Mouse (Mus musculus): Measurements from ENCODE around the gene Phf13. TPM values are rescaled to one million over a fixed set of nuclear protein-coding genes. Genes with fewer than 3 reads are reported as not detected.

Gene Phf13
- polyA plus RNA-seq, 1 experiment, result 5.5 TPM

GRCm38 (mm10) chr4:151992091-151992490 is 4.0 kb downstream of the Phf13 start:
- TF ChIP-seq POLR2A (IDR thresholded peaks at IDR 0.05; ENCODE audit: low read depth, low read length) (no peak), CTCF (conservative IDR thresholded peaks at IDR 0.05; ENCODE audit: insufficient read depth, insufficient read length, low read depth, low read length) (no peak)
- Histone ChIP-seq H3K4me1 (ENCODE audit: control insufficient read depth, insufficient read depth, low read length) (peaks cover 13% of the 10 kb centered on the region; the same call in 1 of the 2 replicates), H3K36me3 (ENCODE audit: control insufficient read depth, insufficient read depth, low read length) (no peaks in the 10 kb centered on the region), H3K27me3 (replicated peaks; ENCODE audit: control insufficient read depth, insufficient read depth, low read length) (no peaks in the 10 kb centered on the region; the same call in 1 of the 2 replicates), H3K4me3 (ENCODE audit: insufficient read depth, low read depth, low read length) (no peak overlapping the region), H3K27ac (ENCODE audit: insufficient read depth, low read depth, low read length) (no peak overlapping the region)
- DNase-seq, result no peak
- 89% methylated on average over 9 of the region's 9 CpGs for WGBS

- H3K4me3 ChIP-seq (ENCODE audit: insufficient read depth, low read depth, low read length), result peak overlapping the region; percentile 93; the same call in 1 of the 2 replicates
- no peaks in the 10 kb centered on the region for H3K27me3 ChIP-seq (replicated peaks; ENCODE audit: control insufficient read depth, insufficient read depth, low read length)
- WGBS, result 40% methylated on average over 6 of the region's 6 CpGs
- peaks cover 15% of the 10 kb centered on the region; the same call in 1 of the 2 replicates for H3K4me1 ChIP-seq (ENCODE audit: control insufficient read depth, insufficient read depth, low read length)
- no peaks in the 10 kb centered on the region for H3K36me3 ChIP-seq (ENCODE audit: control insufficient read depth, insufficient read depth, low read length)
- TF ChIP-seq POLR2A (IDR thresholded peaks at IDR 0.05; ENCODE audit: low read depth, low read length), result no peak
- DNase-seq, result no peak
- H3K27ac ChIP-seq (ENCODE audit: insufficient read depth, low read depth, low read length), result 0 out of 2 replicates have a peak overlapping the region, but pooled peaks have one; percentile 0
These were observed 7.0 kb downstream of the Phf13 start for GRCm38 (mm10) chr4:151989110-151989488.

- Histone ChIP-seq H3K36me3 (ENCODE audit: control insufficient read depth, insufficient read depth, low read length) (no peaks in the 10 kb centered on the region), H3K4me1 (ENCODE audit: control insufficient read depth, insufficient read depth, low read length) (peaks cover 15% of the 10 kb centered on the region; the same call in 1 of the 2 replicates), H3K27ac (ENCODE audit: insufficient read depth, low read depth, low read length) (peak within 1 kb of the TSS; percentile 67), H3K27me3 (replicated peaks; ENCODE audit: control insufficient read depth, insufficient read depth, low read length) (no peaks in the 10 kb centered on the region), H3K4me3 (ENCODE audit: insufficient read depth, low read depth, low read length) (peak within 1 kb of the TSS; percentile 93)
- TF ChIP-seq CTCF (conservative IDR thresholded peaks at IDR 0.05; ENCODE audit: insufficient read depth, insufficient read length, low read depth, low read length), result no peak
- TF ChIP-seq POLR2A (IDR thresholded peaks at IDR 0.05; ENCODE audit: low read depth, low read length), result no peak
- 1% methylated on average over 54 of the region's 54 CpGs for WGBS
- peak; percentile 89 for DNase-seq
These were observed 7.5 kb downstream of the Phf13 start, which contains the start of gene Thap3 for GRCm38 (mm10) chr4:151988342-151989109. Thap3 (minus strand) TSS chr4:151988997.

GRCm38 (mm10) chr4:151988014-151988341 is 8.1 kb downstream of the Phf13 start:
- no peaks in the 10 kb centered on the region for H3K27me3 ChIP-seq (replicated peaks; ENCODE audit: control insufficient read depth, insufficient read depth, low read length)
- H3K27ac ChIP-seq (ENCODE audit: insufficient read depth, low read depth, low read length), result no peak overlapping the region
- H3K36me3 ChIP-seq (ENCODE audit: control insufficient read depth, insufficient read depth, low read length), result no peaks in the 10 kb centered on the region
- H3K4me1 ChIP-seq (ENCODE audit: control insufficient read depth, insufficient read depth, low read length), result peaks cover 15% of the 10 kb centered on the region; the same call in 1 of the 2 replicates
- DNase-seq, result no peak
- peak overlapping the region; percentile 93 for H3K4me3 ChIP-seq (ENCODE audit: insufficient read depth, low read depth, low read length)
- no peak for TF ChIP-seq CTCF (conservative IDR thresholded peaks at IDR 0.05; ENCODE audit: insufficient read depth, insufficient read length, low read depth, low read length)
- no peak for TF ChIP-seq POLR2A (IDR thresholded peaks at IDR 0.05; ENCODE audit: low read depth, low read length)
- WGBS, result 23% methylated on average over 10 of the region's 10 CpGs

GRCm38 (mm10) chr4:151986650-151987049 is 9.4 kb downstream of the Phf13 start:
- H3K4me3 ChIP-seq (ENCODE audit: insufficient read depth, low read depth, low read length), result no peak overlapping the region

GRCm38 (mm10) chr4:151985886-151986285 is 10.2 kb downstream of the Phf13 start:
- Histone ChIP-seq H3K27me3 (replicated peaks; ENCODE audit: control insufficient read depth, insufficient read depth, low read length) (no peaks in the 10 kb centered on the region), H3K4me1 (ENCODE audit: control insufficient read depth, insufficient read depth, low read length) (peaks cover 15% of the 10 kb centered on the region; the same call in 1 of the 2 replicates), H3K4me3 (ENCODE audit: insufficient read depth, low read depth, low read length) (no peak overlapping the region), H3K36me3 (ENCODE audit: control insufficient read depth, insufficient read depth, low read length) (no peaks in the 10 kb centered on the region), H3K27ac (ENCODE audit: insufficient read depth, low read depth, low read length) (no peak overlapping the region)
- WGBS, result 42% methylated on average over 10 of the region's 10 CpGs
- peak; percentile 43 for DNase-seq
- TF ChIP-seq CTCF (conservative IDR thresholded peaks at IDR 0.05; ENCODE audit: insufficient read depth, insufficient read length, low read depth, low read length) (no peak; the same call in 1 of the 2 replicates), POLR2A (IDR thresholded peaks at IDR 0.05; ENCODE audit: low read depth, low read length) (no peak)

More at GRCm38 (mm10) chr4:151986650-151987049, 9.4 kb downstream of the Phf13 start:
- peaks cover 15% of the 10 kb centered on the region; the same call in 1 of the 2 replicates for H3K4me1 ChIP-seq (ENCODE audit: control insufficient read depth, insufficient read depth, low read length)
- H3K27ac ChIP-seq (ENCODE audit: insufficient read depth, low read depth, low read length), result no peak overlapping the region
- 62% methylated on average over 8 of the region's 8 CpGs for WGBS
- no peaks in the 10 kb centered on the region for H3K36me3 ChIP-seq (ENCODE audit: control insufficient read depth, insufficient read depth, low read length)
- TF ChIP-seq POLR2A (IDR thresholded peaks at IDR 0.05; ENCODE audit: low read depth, low read length) (no peak), CTCF (conservative IDR thresholded peaks at IDR 0.05; ENCODE audit: insufficient read depth, insufficient read length, low read depth, low read length) (no peak)
- H3K27me3 ChIP-seq (replicated peaks; ENCODE audit: control insufficient read depth, insufficient read depth, low read length), result no peaks in the 10 kb centered on the region
- DNase-seq, result no peak

GRCm38 (mm10) chr4:151983560-151983959 is 12.5 kb downstream of the Phf13 start:
- Histone ChIP-seq H3K36me3 (ENCODE audit: control insufficient read depth, insufficient read depth, low read length) (no peaks in the 10 kb centered on the region), H3K27ac (ENCODE audit: insufficient read depth, low read depth, low read length) (no peak overlapping the region)
- 42% methylated on average over 9 of the region's 9 CpGs for WGBS

More at GRCm38 (mm10) chr4:151983560-151983959, 12.5 kb downstream of the Phf13 start:
- Histone ChIP-seq H3K27me3 (replicated peaks; ENCODE audit: control insufficient read depth, insufficient read depth, low read length) (no peaks in the 10 kb centered on the region), H3K4me1 (ENCODE audit: control insufficient read depth, insufficient read depth, low read length) (peaks cover 11% of the 10 kb centered on the region; the same call in 1 of the 2 replicates), H3K4me3 (ENCODE audit: insufficient read depth, low read depth, low read length) (no peak overlapping the region)
- no peak for DNase-seq
- TF ChIP-seq POLR2A (IDR thresholded peaks at IDR 0.05; ENCODE audit: low read depth, low read length) (no peak), CTCF (conservative IDR thresholded peaks at IDR 0.05; ENCODE audit: insufficient read depth, insufficient read length, low read depth, low read length) (no peak)
